Mouse (Mus musculus): ENCODE data around the gene Smco2. TPM values are rescaled to one million over a fixed set of nuclear protein-coding genes. Genes with fewer than 3 reads are reported as not detected.

Gene Smco2
- polyA plus RNA-seq (2014; fragmentation: Illumina TruSeq; extraction: RNeasy Lipid Tissue Mini Kit (QIAGEN cat#74804); ENCODE audit: low read depth, low replicate concordance), result 3.1 TPM

DNA sequence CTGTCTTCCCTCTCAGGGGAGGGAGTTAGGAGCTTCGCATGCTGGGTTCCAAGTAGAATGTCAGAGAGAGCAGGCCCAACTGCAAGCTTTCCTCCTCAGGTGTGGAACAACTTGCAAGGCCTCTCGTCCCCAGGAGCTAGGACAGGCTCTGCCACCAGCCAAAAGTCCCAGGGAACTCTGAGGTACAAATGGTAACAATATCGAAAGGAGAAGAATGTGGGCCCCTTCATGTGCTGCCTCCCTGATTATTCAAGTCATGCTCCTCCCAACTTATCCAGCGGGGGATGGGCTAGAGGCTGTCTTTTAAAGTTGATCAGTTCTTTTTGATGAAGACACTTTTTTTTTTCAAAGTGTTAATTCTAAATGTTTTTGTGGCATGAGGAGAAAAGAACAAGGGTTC, at the start of gene Smco2:
Smco2 (plus strand) TSS at position 55 of the 400 bp plus-strand sequence.

DNA sequence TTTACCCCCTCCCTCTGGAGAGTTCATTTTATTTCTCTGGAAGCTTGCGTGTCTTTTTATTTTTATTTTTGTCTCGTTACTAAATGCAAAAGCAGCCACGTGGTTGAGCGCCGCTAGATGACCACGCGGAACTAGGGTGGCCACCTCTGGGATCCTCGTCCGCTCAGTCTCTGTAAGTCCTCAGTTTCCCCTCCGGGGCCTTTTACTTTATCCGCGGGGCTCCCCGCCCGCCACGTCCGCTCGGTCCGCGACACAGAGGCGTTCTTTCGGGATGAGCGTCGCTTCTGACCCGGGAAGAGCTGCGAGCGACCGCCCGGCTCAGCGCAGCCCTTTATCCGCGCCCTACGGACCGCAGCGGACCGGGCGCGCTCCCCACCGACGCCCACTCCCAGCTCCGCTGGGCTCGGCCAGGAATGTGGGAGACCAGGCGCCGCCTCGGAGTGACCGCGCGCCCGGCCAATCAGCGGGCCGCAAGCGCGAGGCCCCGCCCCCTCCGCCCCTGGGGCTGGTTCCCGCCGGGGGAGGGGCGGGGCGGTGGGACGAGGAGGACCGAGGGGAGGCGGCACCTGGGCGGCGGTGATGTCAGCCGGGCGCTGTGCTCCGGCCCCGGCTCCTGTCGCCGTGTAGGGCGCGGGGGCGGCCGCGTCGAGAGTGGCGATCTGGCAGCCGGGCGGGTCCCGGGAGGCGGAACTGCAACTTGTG, 38.2 kb downstream of the Smco2 start, which contains the start of gene Ppfibp1:
Ppfibp1 (plus strand) TSS at position 530 of the 702 bp plus-strand sequence.

Other genes starting within 250 kb of the Smco2 start
- 53.3 TPM for gene Med21, start 207.6 kb upstream of the Smco2 start, polyA plus RNA-seq (2014; fragmentation: Illumina TruSeq; extraction: RNeasy Lipid Tissue Mini Kit (QIAGEN cat#74804); ENCODE audit: low read depth, low replicate concordance)
- 57.4 TPM for gene Tm7sf3, start 207.3 kb upstream of the Smco2 start, polyA plus RNA-seq (2014; fragmentation: Illumina TruSeq; extraction: RNeasy Lipid Tissue Mini Kit (QIAGEN cat#74804); ENCODE audit: low read depth, low replicate concordance)
- gene Stk38l, start 125.1 kb upstream of the Smco2 start, polyA plus RNA-seq (2014; fragmentation: Illumina TruSeq; extraction: RNeasy Lipid Tissue Mini Kit (QIAGEN cat#74804); ENCODE audit: low read depth, low replicate concordance), result 10.4 TPM
- gene Arntl2, start 54.0 kb upstream of the Smco2 start, polyA plus RNA-seq (2014; fragmentation: Illumina TruSeq; extraction: RNeasy Lipid Tissue Mini Kit (QIAGEN cat#74804); ENCODE audit: low read depth, low replicate concordance), result 2.4 TPM
- gene Ppfibp1, start 38.4 kb downstream of the Smco2 start, polyA plus RNA-seq (2014; fragmentation: Illumina TruSeq; extraction: RNeasy Lipid Tissue Mini Kit (QIAGEN cat#74804); ENCODE audit: low read depth, low replicate concordance), result 53.9 TPM
- 4.5 TPM for gene 1700034J05Rik, start 104.3 kb downstream of the Smco2 start, polyA plus RNA-seq (2014; fragmentation: Illumina TruSeq; extraction: RNeasy Lipid Tissue Mini Kit (QIAGEN cat#74804); ENCODE audit: low read depth, low replicate concordance)
- 1.1 TPM for gene Rep15, start 182.5 kb downstream of the Smco2 start, polyA plus RNA-seq (2014; fragmentation: Illumina TruSeq; extraction: RNeasy Lipid Tissue Mini Kit (QIAGEN cat#74804); ENCODE audit: low read depth, low replicate concordance)
- 54.4 TPM for gene Mrps35, start 192.7 kb downstream of the Smco2 start, polyA plus RNA-seq (2014; fragmentation: Illumina TruSeq; extraction: RNeasy Lipid Tissue Mini Kit (QIAGEN cat#74804); ENCODE audit: low read depth, low replicate concordance)
- gene Mansc4, start 236.9 kb downstream of the Smco2 start, polyA plus RNA-seq (2014; fragmentation: Illumina TruSeq; extraction: RNeasy Lipid Tissue Mini Kit (QIAGEN cat#74804); ENCODE audit: low read depth, low replicate concordance), result 2.0 TPM
- gene Klhl42, start 241.3 kb downstream of the Smco2 start, polyA plus RNA-seq (2014; fragmentation: Illumina TruSeq; extraction: RNeasy Lipid Tissue Mini Kit (QIAGEN cat#74804); ENCODE audit: low read depth, low replicate concordance), result 9.6 TPM

All from adipose tissue, adult 10 weeks (tissue).